Mouse (Mus musculus): ENCODE measurements around the gene Pkn2. TPM values are rescaled to one million over a fixed set of nuclear protein-coding genes. Genes with fewer than 3 reads are reported as not detected.

Pkn2 gene
- polyA plus RNA-seq, 1 experiment from 2014 or later, result 34.6 TPM

DNA sequence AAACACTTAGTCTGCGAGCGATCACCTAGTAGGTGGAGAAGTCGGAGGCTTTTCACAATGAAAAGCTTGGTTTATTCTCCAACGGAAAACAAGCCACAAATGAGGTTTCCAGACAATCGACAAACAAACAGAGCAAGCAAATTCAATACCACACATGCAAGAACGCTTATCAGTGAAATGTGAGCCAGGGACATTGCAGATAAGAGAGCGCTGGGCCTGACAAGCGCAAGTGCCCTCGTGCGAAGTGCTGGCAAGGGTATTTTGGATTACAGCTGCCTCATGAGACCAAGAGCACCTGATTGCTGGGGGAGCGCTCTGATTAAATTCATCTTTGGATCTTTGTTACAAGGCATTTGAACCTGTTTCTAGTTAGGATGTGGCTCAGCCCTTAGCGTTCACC lies 124.0 kb downstream of the Pkn2 start:
- 66% methylated on average over 12 of the region's 12 CpGs for whole genome bisulfite sequencing
- no peaks in the 10 kb centered on the region for H3K4me1 ChIP-seq (ENCODE audit: insufficient read depth, low read length)
- no peak for ATAC-seq (ENCODE audit: low FRiP score, low TSS enrichment)
- H3K9ac ChIP-seq (replicated peaks; ENCODE audit: low read length), result no peak overlapping the region
- no peak overlapping the region for H3K27ac ChIP-seq (ENCODE audit: low read length)
- H3K4me3 ChIP-seq (ENCODE audit: low read length), result no peak overlapping the region
- H3K4me2 ChIP-seq (replicated peaks; ENCODE audit: low read depth, low read length), result no peak overlapping the region
- H3K36me3 ChIP-seq (ENCODE audit: insufficient read depth, low read length), result no peaks in the 10 kb centered on the region
- no peaks in the 10 kb centered on the region for H3K27me3 ChIP-seq (ENCODE audit: insufficient read depth, low read length)
- no peaks in the 10 kb centered on the region for H3K9me3 ChIP-seq (ENCODE audit: low read length)

GRCm38 (mm10) chr3:142755132-142755867 lies 126.5 kb downstream of the Pkn2 start:
- Histone ChIP-seq H3K4me2 (replicated peaks; ENCODE audit: low read depth, low read length) (no peak overlapping the region), H3K36me3 (ENCODE audit: insufficient read depth, low read length) (no peaks in the 10 kb centered on the region), H3K9me3 (ENCODE audit: low read length) (no peaks in the 10 kb centered on the region), H3K4me3 (ENCODE audit: low read length) (no peak overlapping the region), H3K27me3 (ENCODE audit: insufficient read depth, low read length) (no peaks in the 10 kb centered on the region), H3K27ac (ENCODE audit: low read length) (no peak overlapping the region), H3K4me1 (ENCODE audit: insufficient read depth, low read length) (no peaks in the 10 kb centered on the region), H3K9ac (replicated peaks; ENCODE audit: low read length) (no peak overlapping the region)
- 87% methylated on average over 18 of the region's 18 CpGs for WGBS
- ATAC-seq (ENCODE audit: low FRiP score, low TSS enrichment), result no peak

GRCm38 (mm10) chr3:142749131-142749530 lies 132.7 kb downstream of the Pkn2 start:
- no peak for ATAC-seq (ENCODE audit: low FRiP score, low TSS enrichment)
- Histone ChIP-seq H3K36me3 (ENCODE audit: insufficient read depth, low read length) (no peaks in the 10 kb centered on the region), H3K4me3 (ENCODE audit: low read length) (no peak overlapping the region), H3K27ac (ENCODE audit: low read length) (no peak overlapping the region), H3K4me2 (replicated peaks; ENCODE audit: low read depth, low read length) (no peak overlapping the region), H3K4me1 (ENCODE audit: insufficient read depth, low read length) (no peaks in the 10 kb centered on the region), H3K9me3 (ENCODE audit: low read length) (no peaks in the 10 kb centered on the region), H3K27me3 (ENCODE audit: insufficient read depth, low read length) (no peaks in the 10 kb centered on the region), H3K9ac (replicated peaks; ENCODE audit: low read length) (no peak overlapping the region)
- 86% methylated on average over 16 of the region's 16 CpGs for WGBS

DNA sequence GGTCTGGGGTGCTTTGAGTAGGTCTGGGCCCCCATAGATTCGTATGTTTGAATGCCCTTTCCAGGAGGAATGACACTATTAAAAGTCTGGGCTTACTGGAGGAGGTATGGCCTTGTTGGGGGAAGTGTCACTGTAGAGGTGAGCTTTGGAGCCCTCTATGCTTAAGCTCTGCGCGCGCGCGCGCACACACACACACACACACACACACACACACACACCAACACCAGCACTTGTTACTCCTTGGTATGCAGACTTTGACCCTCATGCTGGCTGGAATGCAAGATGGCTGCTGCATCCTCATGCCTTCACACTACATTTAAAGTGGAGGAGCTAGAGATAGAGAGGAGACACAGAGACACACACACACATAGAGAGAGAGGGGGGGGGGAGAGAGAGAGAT lies 134.1 kb downstream of the Pkn2 start:
- Histone ChIP-seq H3K9me3 (ENCODE audit: low read length) (no peaks in the 10 kb centered on the region), H3K27me3 (ENCODE audit: insufficient read depth, low read length) (no peaks in the 10 kb centered on the region), H3K36me3 (ENCODE audit: insufficient read depth, low read length) (no peaks in the 10 kb centered on the region), H3K27ac (ENCODE audit: low read length) (no peak overlapping the region), H3K4me3 (ENCODE audit: low read length) (no peak overlapping the region), H3K9ac (replicated peaks; ENCODE audit: low read length) (no peak overlapping the region), H3K4me2 (replicated peaks; ENCODE audit: low read depth, low read length) (no peak overlapping the region), H3K4me1 (ENCODE audit: insufficient read depth, low read length) (no peaks in the 10 kb centered on the region)
- WGBS, result 89% methylated on average over 7 of the region's 7 CpGs
- peak; percentile 59 for ATAC-seq (ENCODE audit: low FRiP score, low TSS enrichment)

- 94% methylated on average over 2 of the region's 2 CpGs for WGBS
- Histone ChIP-seq H3K36me3 (ENCODE audit: insufficient read depth, low read length) (no peaks in the 10 kb centered on the region), H3K4me1 (ENCODE audit: insufficient read depth, low read length) (no peaks in the 10 kb centered on the region), H3K9me3 (ENCODE audit: low read length) (no peaks in the 10 kb centered on the region), H3K4me2 (replicated peaks; ENCODE audit: low read depth, low read length) (no peak overlapping the region), H3K4me3 (ENCODE audit: low read length) (no peak overlapping the region), H3K27ac (ENCODE audit: low read length) (no peak overlapping the region), H3K9ac (replicated peaks; ENCODE audit: low read length) (no peak overlapping the region), H3K27me3 (ENCODE audit: insufficient read depth, low read length) (no peaks in the 10 kb centered on the region)
- ATAC-seq (ENCODE audit: low FRiP score, low TSS enrichment), result no peak
These were observed 136.7 kb downstream of the Pkn2 start for GRCm38 (mm10) chr3:142745076-142745475.

- no peak overlapping the region for H3K9ac ChIP-seq (replicated peaks; ENCODE audit: low read length)
- H3K27ac ChIP-seq (ENCODE audit: low read length), result no peak overlapping the region
- H3K4me2 ChIP-seq (replicated peaks; ENCODE audit: low read depth, low read length), result no peak overlapping the region
- WGBS, result 62% methylated on average over 21 of the region's 21 CpGs
- H3K4me3 ChIP-seq (ENCODE audit: low read length), result no peak overlapping the region
- no peaks in the 10 kb centered on the region for H3K36me3 ChIP-seq (ENCODE audit: insufficient read depth, low read length)
- no peaks in the 10 kb centered on the region for H3K4me1 ChIP-seq (ENCODE audit: insufficient read depth, low read length)
- no peaks in the 10 kb centered on the region for H3K27me3 ChIP-seq (ENCODE audit: insufficient read depth, low read length)
- peak; percentile 49; the same call in 1 of the 2 replicates for ATAC-seq (ENCODE audit: low FRiP score, low TSS enrichment)
- no peaks in the 10 kb centered on the region for H3K9me3 ChIP-seq (ENCODE audit: low read length)
These were observed 137.6 kb downstream of the Pkn2 start for GRCm38 (mm10) chr3:142743973-142744898.

Other genes with a start within 250 kb of the Pkn2 start
- 24.6 and 28.0 TPM in 2 replicates for gene Kyat3, start 181.0 kb downstream of the Pkn2 start, polyA plus RNA-seq (2015; fragmentation: Nextera tagmentation; extraction: Ambion mirVana)
- gene Gtf2b, start 117.0 kb downstream of the Pkn2 start, polyA plus RNA-seq (2015; fragmentation: Nextera tagmentation; extraction: Ambion mirVana), result 80.8 and 82.9 TPM in 2 replicates

All from kidney, embryonic 16.5 days (tissue).